Mouse (Mus musculus): Measurements from ENCODE around the gene Acoxl. TPM values are rescaled to one million over a fixed set of nuclear protein-coding genes. Genes with fewer than 3 reads are reported as not detected.

Gene Acoxl
- polyA plus RNA-seq, 1 experiment from 2014 or later, result 1.6 TPM

- 84% methylated on average over 4 of the region's 4 CpGs for WGBS
- no peak for ATAC-seq (ENCODE audit: low FRiP score, low TSS enrichment)
- no peaks in the 10 kb centered on the region for H3K27me3 ChIP-seq (ENCODE audit: control insufficient read depth, insufficient read depth, low read length)
- H3K4me1 ChIP-seq (ENCODE audit: control insufficient read depth, insufficient read depth, low read length), result no peaks in the 10 kb centered on the region
- no peaks in the 10 kb centered on the region for H3K9me3 ChIP-seq (ENCODE audit: control insufficient read depth, low read length)
- H3K4me2 ChIP-seq (replicated peaks; ENCODE audit: low read depth, low read length), result no peak overlapping the region
- H3K36me3 ChIP-seq (ENCODE audit: control insufficient read depth, insufficient read depth, low read length), result no peaks in the 10 kb centered on the region
- no peak overlapping the region for H3K4me3 ChIP-seq (ENCODE audit: low read length)
- H3K9ac ChIP-seq (ENCODE audit: low read depth, low read length), result no peak overlapping the region
- H3K27ac ChIP-seq (ENCODE audit: low read depth, low read length), result no peak overlapping the region
Measured at GRCm38 (mm10) chr2:128054905-128055304, 216.2 kb downstream of the Acoxl start.

GRCm38 (mm10) chr2:128057872-128058271, 219.2 kb downstream of the Acoxl start:
- WGBS, result 91% methylated on average over 5 of the region's 5 CpGs
- Histone ChIP-seq H3K27me3 (ENCODE audit: control insufficient read depth, insufficient read depth, low read length) (no peaks in the 10 kb centered on the region), H3K4me3 (ENCODE audit: low read length) (no peak overlapping the region), H3K9me3 (ENCODE audit: control insufficient read depth, low read length) (no peaks in the 10 kb centered on the region), H3K9ac (ENCODE audit: low read depth, low read length) (no peak overlapping the region), H3K27ac (ENCODE audit: low read depth, low read length) (no peak overlapping the region), H3K36me3 (ENCODE audit: control insufficient read depth, insufficient read depth, low read length) (no peaks in the 10 kb centered on the region), H3K4me1 (ENCODE audit: control insufficient read depth, insufficient read depth, low read length) (no peaks in the 10 kb centered on the region), H3K4me2 (replicated peaks; ENCODE audit: low read depth, low read length) (no peak overlapping the region)
- ATAC-seq (ENCODE audit: low FRiP score, low TSS enrichment), result no peak

DNA sequence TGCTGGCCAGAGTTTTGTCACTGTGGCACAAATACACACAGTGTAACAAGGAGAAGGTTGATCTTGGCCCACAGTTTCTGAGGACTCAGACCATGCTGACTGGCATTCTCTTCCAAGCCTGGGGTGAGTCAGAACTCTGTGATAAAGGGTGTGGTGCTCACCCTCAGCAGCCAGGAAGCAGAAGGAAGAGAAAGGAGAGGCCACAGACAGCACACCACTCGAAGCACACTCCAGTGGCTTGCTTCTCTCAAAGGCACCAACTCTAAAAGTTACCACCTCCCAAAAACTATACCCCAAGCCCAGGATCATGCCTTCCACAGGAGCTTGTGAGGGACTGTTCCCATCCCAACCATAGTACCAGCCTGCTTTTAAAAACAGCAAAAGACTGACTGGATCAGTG, 220.0 kb downstream of the Acoxl start:
- Histone ChIP-seq H3K36me3 (ENCODE audit: control insufficient read depth, insufficient read depth, low read length) (no peaks in the 10 kb centered on the region), H3K4me3 (ENCODE audit: low read length) (no peak overlapping the region), H3K9ac (ENCODE audit: low read depth, low read length) (no peak overlapping the region), H3K4me1 (ENCODE audit: control insufficient read depth, insufficient read depth, low read length) (no peaks in the 10 kb centered on the region), H3K9me3 (ENCODE audit: control insufficient read depth, low read length) (no peaks in the 10 kb centered on the region), H3K27me3 (ENCODE audit: control insufficient read depth, insufficient read depth, low read length) (no peaks in the 10 kb centered on the region), H3K4me2 (replicated peaks; ENCODE audit: low read depth, low read length) (no peak overlapping the region), H3K27ac (ENCODE audit: low read depth, low read length) (no peak overlapping the region)
- no peak for ATAC-seq (ENCODE audit: low FRiP score, low TSS enrichment)
- 85% methylated on average over 1 of the region's 1 CpGs for WGBS

GRCm38 (mm10) chr2:128060213-128060612, 221.5 kb downstream of the Acoxl start:
- no peak overlapping the region for H3K4me2 ChIP-seq (replicated peaks; ENCODE audit: low read depth, low read length)
- WGBS, result 88% methylated on average over 6 of the region's 6 CpGs
- H3K27ac ChIP-seq (ENCODE audit: low read depth, low read length), result no peak overlapping the region

GRCm38 (mm10) chr2:128060680-128061287, 222.1 kb downstream of the Acoxl start:
- 64% methylated on average over 6 of the region's 6 CpGs for WGBS

More at GRCm38 (mm10) chr2:128060213-128060612, 221.5 kb downstream of the Acoxl start:
- no peak overlapping the region for H3K9ac ChIP-seq (ENCODE audit: low read depth, low read length)
- H3K9me3 ChIP-seq (ENCODE audit: control insufficient read depth, low read length), result no peaks in the 10 kb centered on the region
- no peaks in the 10 kb centered on the region for H3K36me3 ChIP-seq (ENCODE audit: control insufficient read depth, insufficient read depth, low read length)
- no peak overlapping the region for H3K4me3 ChIP-seq (ENCODE audit: low read length)
- H3K4me1 ChIP-seq (ENCODE audit: control insufficient read depth, insufficient read depth, low read length), result no peaks in the 10 kb centered on the region
- H3K27me3 ChIP-seq (ENCODE audit: control insufficient read depth, insufficient read depth, low read length), result no peaks in the 10 kb centered on the region
- no peak for ATAC-seq (ENCODE audit: low FRiP score, low TSS enrichment)

GRCm38 (mm10) chr2:128061491-128061890, 222.8 kb downstream of the Acoxl start:
- Histone ChIP-seq H3K4me1 (ENCODE audit: control insufficient read depth, insufficient read depth, low read length) (no peaks in the 10 kb centered on the region), H3K36me3 (ENCODE audit: control insufficient read depth, insufficient read depth, low read length) (no peaks in the 10 kb centered on the region), H3K4me2 (replicated peaks; ENCODE audit: low read depth, low read length) (no peak overlapping the region), H3K27me3 (ENCODE audit: control insufficient read depth, insufficient read depth, low read length) (no peaks in the 10 kb centered on the region), H3K27ac (ENCODE audit: low read depth, low read length) (no peak overlapping the region), H3K9me3 (ENCODE audit: control insufficient read depth, low read length) (no peaks in the 10 kb centered on the region), H3K9ac (ENCODE audit: low read depth, low read length) (no peak overlapping the region), H3K4me3 (ENCODE audit: low read length) (no peak overlapping the region)
- 73% methylated on average over 7 of the region's 7 CpGs for WGBS
- no peak for ATAC-seq (ENCODE audit: low FRiP score, low TSS enrichment)

More at GRCm38 (mm10) chr2:128060680-128061287, 222.1 kb downstream of the Acoxl start:
- Histone ChIP-seq H3K36me3 (ENCODE audit: control insufficient read depth, insufficient read depth, low read length) (no peaks in the 10 kb centered on the region), H3K27me3 (ENCODE audit: control insufficient read depth, insufficient read depth, low read length) (no peaks in the 10 kb centered on the region), H3K4me1 (ENCODE audit: control insufficient read depth, insufficient read depth, low read length) (no peaks in the 10 kb centered on the region), H3K9ac (ENCODE audit: low read depth, low read length) (no peak overlapping the region), H3K4me2 (replicated peaks; ENCODE audit: low read depth, low read length) (no peak overlapping the region), H3K9me3 (ENCODE audit: control insufficient read depth, low read length) (no peaks in the 10 kb centered on the region), H3K27ac (ENCODE audit: low read depth, low read length) (no peak overlapping the region), H3K4me3 (ENCODE audit: low read length) (no peak overlapping the region)
- ATAC-seq (ENCODE audit: low FRiP score, low TSS enrichment), result no peak

DNA sequence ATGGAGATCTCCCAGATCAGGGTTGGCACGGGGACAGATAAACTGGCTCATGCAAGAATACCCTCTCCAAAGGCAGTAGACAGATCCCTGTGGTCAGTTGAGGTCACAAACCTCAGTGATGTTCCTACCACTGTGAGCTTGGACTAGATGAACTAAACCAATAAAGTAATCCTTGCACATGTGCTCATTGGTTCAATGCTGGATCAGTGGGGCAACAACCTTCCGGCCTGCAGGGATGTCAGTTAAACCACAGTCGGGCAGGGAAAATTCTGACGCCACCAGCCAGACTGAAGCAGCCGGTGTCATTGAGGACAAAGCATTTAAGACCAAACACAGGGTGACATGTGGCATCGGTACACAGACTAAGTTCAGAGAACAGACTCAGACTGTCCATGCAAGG, 224.1 kb downstream of the Acoxl start:
- Histone ChIP-seq H3K36me3 (ENCODE audit: control insufficient read depth, insufficient read depth, low read length) (no peaks in the 10 kb centered on the region), H3K4me2 (replicated peaks; ENCODE audit: low read depth, low read length) (no peak overlapping the region), H3K4me1 (ENCODE audit: control insufficient read depth, insufficient read depth, low read length) (no peaks in the 10 kb centered on the region), H3K9me3 (ENCODE audit: control insufficient read depth, low read length) (no peaks in the 10 kb centered on the region), H3K4me3 (ENCODE audit: low read length) (no peak overlapping the region), H3K27me3 (ENCODE audit: control insufficient read depth, insufficient read depth, low read length) (no peaks in the 10 kb centered on the region), H3K27ac (ENCODE audit: low read depth, low read length) (no peak overlapping the region), H3K9ac (ENCODE audit: low read depth, low read length) (no peak overlapping the region)
- WGBS, result 94% methylated on average over 6 of the region's 6 CpGs
- ATAC-seq (ENCODE audit: low FRiP score, low TSS enrichment), result no peak

- no peak overlapping the region for H3K4me3 ChIP-seq (ENCODE audit: low read length)
Measured at GRCm38 (mm10) chr2:128065013-128065412, 226.3 kb downstream of the Acoxl start.

DNA sequence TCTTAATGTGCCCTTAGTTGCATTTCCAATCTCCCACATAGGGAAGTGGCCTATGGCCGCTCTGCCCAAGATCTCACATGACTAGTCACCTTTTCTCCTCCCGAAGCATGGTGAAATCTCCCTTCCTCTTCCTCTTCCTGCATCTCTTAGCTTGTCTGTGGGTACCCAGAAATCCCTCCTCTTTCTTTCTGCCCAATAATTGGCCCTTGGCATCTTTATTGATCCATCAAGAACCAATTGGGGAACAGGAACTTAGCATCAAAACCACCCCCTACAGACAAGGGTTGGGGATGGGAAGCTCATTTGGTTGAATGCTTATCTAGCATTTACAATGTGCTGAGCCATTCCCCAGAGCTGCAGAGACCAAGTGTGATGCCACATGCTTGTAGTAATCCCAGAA, 226.9 kb downstream of the Acoxl start:
- Histone ChIP-seq H3K27me3 (ENCODE audit: control insufficient read depth, insufficient read depth, low read length) (no peaks in the 10 kb centered on the region), H3K27ac (ENCODE audit: low read depth, low read length) (no peak overlapping the region), H3K4me3 (ENCODE audit: low read length) (no peak overlapping the region), H3K4me2 (replicated peaks; ENCODE audit: low read depth, low read length) (no peak overlapping the region), H3K4me1 (ENCODE audit: control insufficient read depth, insufficient read depth, low read length) (no peaks in the 10 kb centered on the region), H3K9me3 (ENCODE audit: control insufficient read depth, low read length) (no peaks in the 10 kb centered on the region), H3K36me3 (ENCODE audit: control insufficient read depth, insufficient read depth, low read length) (no peaks in the 10 kb centered on the region), H3K9ac (ENCODE audit: low read depth, low read length) (no peak overlapping the region)
- no peak for ATAC-seq (ENCODE audit: low FRiP score, low TSS enrichment)
- 88% methylated on average over 2 of the region's 2 CpGs for WGBS

More at GRCm38 (mm10) chr2:128065013-128065412, 226.3 kb downstream of the Acoxl start:
- H3K9me3 ChIP-seq (ENCODE audit: control insufficient read depth, low read length), result no peaks in the 10 kb centered on the region
- WGBS, result 90% methylated on average over 2 of the region's 2 CpGs
- H3K27ac ChIP-seq (ENCODE audit: low read depth, low read length), result no peak overlapping the region
- no peaks in the 10 kb centered on the region for H3K27me3 ChIP-seq (ENCODE audit: control insufficient read depth, insufficient read depth, low read length)
- ATAC-seq (ENCODE audit: low FRiP score, low TSS enrichment), result no peak
- no peak overlapping the region for H3K4me2 ChIP-seq (replicated peaks; ENCODE audit: low read depth, low read length)
- H3K36me3 ChIP-seq (ENCODE audit: control insufficient read depth, insufficient read depth, low read length), result no peaks in the 10 kb centered on the region
- no peaks in the 10 kb centered on the region for H3K4me1 ChIP-seq (ENCODE audit: control insufficient read depth, insufficient read depth, low read length)
- no peak overlapping the region for H3K9ac ChIP-seq (ENCODE audit: low read depth, low read length)

All from kidney, embryonic 14.5 days (tissue).